ENCODE assay signal across 18 mouse cellular contexts in genomic region chr11:54879922-54880321, GRCm38 (mm10). TPM values are rescaled to one million over a fixed set of nuclear protein-coding genes. Genes with fewer than 3 reads are reported as not detected.
DNase-seq lines count a peak whose midpoint lies in the region; ATAC-seq and TF ChIP-seq lines count a peak whose summit lies in the region.
"Had no signal": no experiment of that assay in that cellular context is flagged by ENCODE, and none has a peak within 500 bp of the region (broad histone marks: within the 10 kb centered on the region; RNA-seq: fewer than 3 reads in every experiment).

No protein-coding gene starts in this region.

- intact Hi-C loops in heart, postnatal 36 days (cut with DNase I) = loop anchor here (1.0 to 5.0 kb wide), 4 partner anchors 49 to 207 kb away; no protein-coding TSS in a partner anchor

- peak overlapping the region; percentile 87 for H3K27ac ChIP-seq in heart, embryonic 10.5 days
- H3K27ac ChIP-seq in kidney, adult 2 months (ENCODE audit: insufficient read depth, low read depth, low read length) = peak overlapping the region; percentile 89
- H3K27ac ChIP-seq in bone marrow macrophage, adult 2 months (ENCODE audit: insufficient read depth, low read depth, low read length) = 0 out of 2 replicates have a peak overlapping the region, but pooled peaks have one; percentile 2
- peak overlapping the region; percentile 90 for H3K27ac ChIP-seq in heart, embryonic 16.5 days (ENCODE audit: low read length)
- H3K27ac ChIP-seq: embryonic facial prominence, embryonic 12.5 days; hindbrain, embryonic 12.5 days; liver, embryonic 15.5 days; neural tube, embryonic 12.5 days had no signal

- no peaks in the 10 kb centered on the region for H3K36me3 ChIP-seq in heart, embryonic 10.5 days
- no peaks in the 10 kb centered on the region for H3K36me3 ChIP-seq in kidney, adult 2 months (ENCODE audit: control insufficient read depth, insufficient read depth, low read length)
- no peaks in the 10 kb centered on the region for H3K36me3 ChIP-seq in heart, embryonic 16.5 days (ENCODE audit: control insufficient read depth, insufficient read depth)
- H3K36me3 ChIP-seq: embryonic facial prominence, embryonic 12.5 days; G1E; hindbrain, embryonic 12.5 days; kidney, embryonic 15.5 days; liver, embryonic 15.5 days; neural tube, embryonic 12.5 days had no signal

- no peaks in the 10 kb centered on the region for H3K9me3 ChIP-seq in heart, embryonic 10.5 days
- no peaks in the 10 kb centered on the region for H3K9me3 ChIP-seq in heart, embryonic 16.5 days (replicated peaks; ENCODE audit: control insufficient read depth, low read length)
- H3K9me3 ChIP-seq: embryonic facial prominence, embryonic 12.5 days; G1E; hindbrain, embryonic 12.5 days; kidney, embryonic 15.5 days; liver, embryonic 15.5 days; neural tube, embryonic 12.5 days had no signal

- H3K4me1 ChIP-seq in heart, embryonic 10.5 days = peaks cover 46% of the 10 kb centered on the region
- H3K4me1 ChIP-seq in kidney, adult 2 months (ENCODE audit: control insufficient read depth, insufficient read depth, low read length) = peaks cover 26% of the 10 kb centered on the region
- peaks cover 42% of the 10 kb centered on the region for H3K4me1 ChIP-seq in bone marrow macrophage, adult 2 months (ENCODE audit: control insufficient read depth, insufficient read depth, low read length)
- H3K4me1 ChIP-seq in heart, embryonic 16.5 days (ENCODE audit: control insufficient read depth, insufficient read depth, low read length) = peaks cover 38% of the 10 kb centered on the region

- H3K9ac ChIP-seq in heart, embryonic 16.5 days (ENCODE audit: low read length) = peak overlapping the region; percentile 43
- H3K9ac ChIP-seq: embryonic facial prominence, embryonic 12.5 days; forebrain, postnatal 0 days; hindbrain, embryonic 12.5 days; kidney, embryonic 15.5 days; liver, embryonic 15.5 days; neural tube, embryonic 12.5 days had no signal

- DNase-seq in heart, embryonic 10.5 days (ENCODE audit: low spot score) = peak; percentile 86
- no peak for DNase-seq in heart, postnatal 36 days
- DNase-seq in kidney, adult 2 months = no peak
- DNase-seq in kidney, adult 9 months = no peak
- no peak for DNase-seq in embryo, embryonic 10 days (ENCODE audit: low spot score)
- DNase-seq in embryo, embryonic 11 days = no peak
- DNase-seq: cerebellum, adult 11-12 months; right cerebral cortex, postnatal 25 days had no signal

- ATAC-seq in heart, embryonic 16.5 days (replicated peaks; ENCODE audit: extremely low read depth, insufficient read depth, low FRiP score) = peak; percentile 45

- no peak for TF ChIP-seq POLR2A in kidney, adult 2 months (IDR thresholded peaks at IDR 0.05; ENCODE audit: low read depth, low read length)
- no peak for TF ChIP-seq POLR2A in bone marrow macrophage, adult 2 months (IDR thresholded peaks at IDR 0.05; ENCODE audit: borderline replicate concordance, low read depth, low read length)

- no peak for TF ChIP-seq CTCF in kidney, adult 2 months (conservative IDR thresholded peaks at IDR 0.05; ENCODE audit: insufficient read depth, insufficient read length, low read depth, low read length)
- no peak for TF ChIP-seq CTCF in bone marrow macrophage, adult 2 months (IDR thresholded peaks at IDR 0.05; ENCODE audit: low read depth, low read length)

- WGBS in heart, embryonic 10.5 days = 11% methylated on average over 10 of the region's 10 CpGs
- WGBS in kidney, adult 2 months = 88% methylated on average over 10 of the region's 10 CpGs
- WGBS in heart, embryonic 16.5 days = 17% methylated on average over 10 of the region's 10 CpGs

- peak overlapping the region; percentile 11; the same call in 1 of the 2 replicates for H3K4me2 ChIP-seq in heart, embryonic 16.5 days (ENCODE audit: low read depth, low read length)
- H3K4me2 ChIP-seq: embryonic facial prominence, embryonic 12.5 days; hindbrain, embryonic 12.5 days; kidney, embryonic 15.5 days; liver, embryonic 15.5 days; neural tube, embryonic 12.5 days had no signal

- H3K27me3 ChIP-seq in heart, embryonic 10.5 days (ENCODE audit: insufficient read depth, poor library complexity, severe bottlenecking) = no peaks in the 10 kb centered on the region
- H3K27me3 ChIP-seq in kidney, adult 2 months (replicated peaks; ENCODE audit: control insufficient read depth, insufficient read depth, low read length) = no peaks in the 10 kb centered on the region
- no peaks in the 10 kb centered on the region for H3K27me3 ChIP-seq in heart, embryonic 16.5 days (ENCODE audit: control insufficient read depth, insufficient read depth, low read length)
- H3K27me3 ChIP-seq: CH12.LX; embryonic facial prominence, embryonic 12.5 days; hindbrain, embryonic 12.5 days; kidney, embryonic 15.5 days; liver, embryonic 15.5 days; neural tube, embryonic 12.5 days had no signal

- no peak overlapping the region for H3K4me3 ChIP-seq in heart, embryonic 10.5 days
- H3K4me3 ChIP-seq in kidney, adult 2 months (ENCODE audit: insufficient read depth, low read depth, low read length) = no peak overlapping the region
- H3K4me3 ChIP-seq in bone marrow macrophage, adult 2 months (ENCODE audit: insufficient read depth, low read length) = no peak overlapping the region
- H3K4me3 ChIP-seq in heart, embryonic 16.5 days (ENCODE audit: low read length) = no peak overlapping the region
- H3K4me3 ChIP-seq: embryonic facial prominence, embryonic 12.5 days; hindbrain, embryonic 12.5 days; kidney, embryonic 15.5 days; liver, embryonic 15.5 days; neural tube, embryonic 12.5 days had no signal

RNA-seq across cellular contexts. Expression of gene Hint1, which starts 13.7 kb away (rescaled TPM):
- polyA plus RNA-seq in heart, embryonic 10.5 days (2016; fragmentation: Nextera tagmentation; extraction: Ambion mirVana) = 602 and 622 TPM in 2 replicates
- 100 to 1,000 TPM; 292 to 340 TPM for total RNA-seq in heart, postnatal 36 days (2021)
- polyA plus RNA-seq in kidney, adult 2 months (2012; rRNA removed) = 1,115 and 1,173 TPM in 2 replicates
- polyA plus RNA-seq in bone marrow macrophage, adult 2 months (2012; ENCODE audit: insufficient read depth, insufficient read length, missing spikeins) = 324 and 359 TPM in 2 replicates
- 581 and 590 TPM in 2 replicates for polyA plus RNA-seq in heart, embryonic 16.5 days (2015; fragmentation: Nextera tagmentation; extraction: Ambion mirVana)

RNA-seq across cellular contexts. Expression of gene Lyrm7, which starts 19.2 kb away (rescaled TPM):
- polyA plus RNA-seq in heart, embryonic 10.5 days (2016; fragmentation: Nextera tagmentation; extraction: Ambion mirVana) = 11.8 and 17.9 TPM in 2 replicates
- 10 to 100 TPM; 37.9 to 39.0 TPM for total RNA-seq in heart, postnatal 36 days (2021)
- 1.4 and 3.9 TPM in 2 replicates for polyA plus RNA-seq in kidney, adult 2 months (2012; rRNA removed)
- 0.67 and 1.7 TPM in 2 replicates for polyA plus RNA-seq in bone marrow macrophage, adult 2 months (2012; ENCODE audit: insufficient read depth, insufficient read length, missing spikeins)
- polyA plus RNA-seq in heart, embryonic 16.5 days (2015; fragmentation: Nextera tagmentation; extraction: Ambion mirVana) = 11.8 and 25.7 TPM in 2 replicates

RNA-seq across cellular contexts. Expression of gene Gpx3, which starts 22.3 kb away (rescaled TPM):
- polyA plus RNA-seq in heart, embryonic 10.5 days (2016; fragmentation: Nextera tagmentation; extraction: Ambion mirVana) = 1,153 and 1,643 TPM in 2 replicates
- total RNA-seq in heart, postnatal 36 days (2021) = 100 to 1,000 TPM; 189 to 218 TPM
- 28,844 and 31,623 TPM in 2 replicates for polyA plus RNA-seq in kidney, adult 2 months (2012; rRNA removed)
- 10.8 and 13.8 TPM in 2 replicates for polyA plus RNA-seq in bone marrow macrophage, adult 2 months (2012; ENCODE audit: insufficient read depth, insufficient read length, missing spikeins)
- polyA plus RNA-seq in heart, embryonic 16.5 days (2015; fragmentation: Nextera tagmentation; extraction: Ambion mirVana) = 771 and 1,022 TPM in 2 replicates
- total RNA-seq: CH12.LX, G1E had no signal
- polyA plus RNA-seq: G1E had no signal

Comparison
In these comparisons a context has a peak if more than half of its experiments do, and no peak if none do; other contexts are left out.
1. H3K27ac ChIP-seq: peak in every context shown above with its lines; median percentile 90 in heart, embryonic 16.5 days; 89 in kidney, adult 2 months; 87 in heart, embryonic 10.5 days; 2 in bone marrow macrophage, adult 2 months.
2. RNA of gene Gpx3, which starts 22.3 kb away (polyA plus RNA-seq): 28,844 to 31,623 TPM in kidney, adult 2 months, 1,153 to 1,643 TPM in heart, embryonic 10.5 days and 771 to 1,022 TPM in heart, embryonic 16.5 days; 10.8 to 13.8 TPM in bone marrow macrophage, adult 2 months; every median in the first group is over 10 times any median in the second.